Mouse (Mus musculus) myocyte (in vitro differentiated cells): ENCODE data around the gene Prom1.

ENCODE experiments used
- CEBPB ChIP-seq: IDR thresholded peaks from 2 replicates; pipeline ENCODE4 v1.6.1; 2011; ENCODE audit warnings: mild to moderate bottlenecking, moderate library complexity; ENCODE audit not compliant: poor library complexity, insufficient read depth, severe bottlenecking
- E2F4 ChIP-seq: IDR thresholded peaks from one replicate; pipeline ENCODE4 v1.6.1; 2011; ENCODE audit warnings: mild to moderate bottlenecking, control low read depth, moderate library complexity; ENCODE audit not compliant: insufficient read depth
- MAX ChIP-seq: IDR thresholded peaks from one replicate; pipeline ENCODE4 v1.6.1; 2011; ENCODE audit warnings: low read depth, mild to moderate bottlenecking, control low read depth
- MYOD1 ChIP-seq, 3 experiments: IDR thresholded peaks; one replicate each; pipeline ENCODE4 v1.6.1; 2011; ENCODE audit warnings: control low read depth in 2 of 3, low read depth in 2 of 3, mild to moderate bottlenecking in 2 of 3, moderate library complexity in 1 of 3; ENCODE audit not compliant: insufficient read length in 2 of 3, control insufficient read depth in 1 of 3
- MYOG ChIP-seq, 3 experiments: IDR thresholded peaks; one replicate each; pipeline ENCODE4 v1.6.1; 2011; ENCODE audit warnings: control low read depth in 2 of 3, low read depth in 2 of 3, mild to moderate bottlenecking in 2 of 3; ENCODE audit not compliant: insufficient read length in 2 of 3, control insufficient read depth in 1 of 3, insufficient read depth in 1 of 3
- POLR2A ChIP-seq: IDR thresholded peaks from one replicate; pipeline ENCODE4 v1.6.1; 2011; ENCODE audit warnings: low read depth, mild to moderate bottlenecking, control low read depth, moderate library complexity; ENCODE audit not compliant: insufficient read length
- POLR2AphosphoS2 ChIP-seq: IDR thresholded peaks from one replicate; pipeline ENCODE4 v1.6.1; 2011; ENCODE audit warnings: low read depth, control low read depth; ENCODE audit not compliant: insufficient read length
- REST ChIP-seq: IDR thresholded peaks from one replicate; pipeline ENCODE4 v1.6.1; 2011; ENCODE audit warnings: mild to moderate bottlenecking, control low read depth, moderate library complexity; ENCODE audit not compliant: insufficient read depth, insufficient read length
- SRF ChIP-seq: IDR thresholded peaks from one replicate; pipeline ENCODE4 v1.6.1; 2011; ENCODE audit warnings: low read depth; ENCODE audit not compliant: control insufficient read depth, insufficient read length
- TCF12 ChIP-seq: IDR thresholded peaks from one replicate; pipeline ENCODE4 v1.6.1; 2011; ENCODE audit warnings: mild to moderate bottlenecking, control low read depth; ENCODE audit not compliant: poor library complexity, insufficient read depth, severe bottlenecking
- USF1 ChIP-seq: IDR thresholded peaks from one replicate; pipeline ENCODE4 v1.6.1; 2011; ENCODE audit warnings: low read depth, mild to moderate bottlenecking, control low read depth, moderate library complexity

DNA sequence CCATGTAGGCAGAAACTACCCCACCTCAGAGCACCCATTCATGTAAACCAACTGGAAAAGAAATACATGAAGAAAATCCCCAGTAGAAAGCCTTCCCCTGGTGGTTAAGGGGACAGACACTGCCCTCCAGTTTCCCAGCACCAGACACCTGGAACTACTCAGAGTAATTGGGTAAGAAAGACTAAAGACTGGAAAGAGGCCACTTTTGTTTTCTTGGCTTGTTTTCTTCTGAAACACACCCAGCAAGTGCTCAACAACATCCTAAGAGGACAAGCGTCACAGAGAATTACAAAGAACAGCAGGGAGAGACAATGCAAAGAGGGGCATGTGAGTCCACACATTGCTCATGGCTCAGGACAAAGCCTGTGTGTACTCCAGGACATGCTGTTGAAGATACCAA, 20.7 kb downstream of the Prom1 start:
- no peak for TF ChIP-seq CEBPB
- no peak for TF ChIP-seq TCF12
- no peak for TF ChIP-seq POLR2A
- no peak for TF ChIP-seq USF1
- no peak for TF ChIP-seq POLR2AphosphoS2
- TF ChIP-seq MYOG (IDR thresholded peaks at IDR 0.05; ENCODE audit: control insufficient read depth in 1 of 3, insufficient read depth in 1 of 3, insufficient read length in 2 of 3, low read depth in 2 of 3): no peak
- no peak for TF ChIP-seq SRF
- no peak for TF ChIP-seq REST
- TF ChIP-seq MAX: no peak
- TF ChIP-seq E2F4: no peak
- TF ChIP-seq MYOD1 (IDR thresholded peaks at IDR 0.05; ENCODE audit: control insufficient read depth in 1 of 3, insufficient read length in 2 of 3, low read depth in 2 of 3): no peak
